Mouse (Mus musculus): ENCODE results near the gene Fam81a. TPM values are rescaled to one million over a fixed set of nuclear protein-coding genes. Genes with fewer than 3 reads are reported as not detected.

Fam81a gene
- polyA plus RNA-seq, 1 experiment: 0.43 TPM

GRCm38 (mm10) chr9:70097542-70097941 lies 44.8 kb downstream of the Fam81a start:
- Histone ChIP-seq H3K36me3 (ENCODE audit: control insufficient read depth, insufficient read depth, low read length) (no peaks in the 10 kb centered on the region), H3K27me3 (ENCODE audit: control insufficient read depth, insufficient read depth, low read length) (no peaks in the 10 kb centered on the region), H3K4me3 (ENCODE audit: control insufficient read depth, insufficient read depth, low read length) (no peak overlapping the region), H3K4me1 (replicated peaks; ENCODE audit: control insufficient read depth, insufficient read depth, low read length) (peaks cover 13% of the 10 kb centered on the region), H3K27ac (ENCODE audit: control insufficient read depth, insufficient read depth, low read length) (no peak overlapping the region)
- TF ChIP-seq POLR2A (IDR thresholded peaks at IDR 0.05; ENCODE audit: control insufficient read depth, extremely low read depth, insufficient read depth, low read length, poor library complexity): no peak
- TF ChIP-seq CTCF (IDR thresholded peaks at IDR 0.05; ENCODE audit: borderline replicate concordance, control insufficient read depth, extremely low read depth, insufficient read depth, low read length, poor library complexity): no peak
- no peak for DNase-seq
- 91% methylated on average over 2 of the region's 2 CpGs for WGBS

DNA sequence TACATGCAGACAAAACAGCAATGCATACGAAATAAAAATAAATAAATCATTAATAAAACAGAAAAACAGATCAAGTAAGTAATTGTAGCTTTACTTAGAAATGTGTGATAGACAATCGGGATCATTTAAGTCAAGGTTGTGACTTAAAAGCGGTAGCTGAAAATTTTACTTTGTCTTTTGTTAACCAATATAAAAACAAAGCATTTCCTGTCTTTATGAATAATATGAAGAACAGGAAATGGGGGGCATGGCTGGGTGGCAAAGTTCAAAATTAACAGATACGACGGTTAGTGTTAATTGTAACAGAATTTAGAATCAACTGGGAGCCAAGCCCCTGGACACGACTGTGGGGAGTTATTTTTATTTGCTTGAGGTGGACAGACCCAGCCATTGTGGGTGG lies 47.3 kb downstream of the Fam81a start:
- 20% methylated on average over 6 of the region's 6 CpGs for WGBS

DNA sequence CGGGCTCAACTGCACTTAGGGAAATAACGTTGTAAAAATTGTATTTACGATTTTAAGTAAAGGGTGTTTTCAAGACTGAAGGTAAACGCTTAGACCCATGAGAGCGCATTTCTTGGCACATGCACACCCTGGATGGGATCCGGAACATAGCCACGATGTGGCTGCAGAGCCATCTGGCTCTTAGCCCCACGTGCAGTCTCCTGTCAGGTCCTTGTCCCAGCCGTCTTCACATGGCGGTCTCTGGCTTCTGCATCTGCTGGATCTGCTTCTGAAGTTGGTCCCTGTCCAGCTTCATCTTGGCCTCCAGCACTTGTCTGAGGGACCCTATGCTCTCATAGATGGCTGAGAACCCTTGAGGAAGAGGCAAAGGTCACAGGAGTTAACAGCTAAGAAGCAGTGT lies 51.8 kb downstream of the Fam81a start:
- H3K4me3 ChIP-seq (ENCODE audit: control insufficient read depth, insufficient read depth, low read length): no peak overlapping the region
- no peaks in the 10 kb centered on the region for H3K36me3 ChIP-seq (ENCODE audit: control insufficient read depth, insufficient read depth, low read length)
- H3K27me3 ChIP-seq (ENCODE audit: control insufficient read depth, insufficient read depth, low read length): no peaks in the 10 kb centered on the region
- no peak for DNase-seq
- H3K4me1 ChIP-seq (replicated peaks; ENCODE audit: control insufficient read depth, insufficient read depth, low read length): peaks cover 13% of the 10 kb centered on the region
- TF ChIP-seq POLR2A (IDR thresholded peaks at IDR 0.05; ENCODE audit: control insufficient read depth, extremely low read depth, insufficient read depth, low read length, poor library complexity): no peak
- no peak overlapping the region for H3K27ac ChIP-seq (ENCODE audit: control insufficient read depth, insufficient read depth, low read length)
- whole genome bisulfite sequencing: 93% methylated on average over 10 of the region's 10 CpGs

More for the DNA sequence above, 47.3 kb downstream of the Fam81a start:
- no peak for TF ChIP-seq CTCF (IDR thresholded peaks at IDR 0.05; ENCODE audit: borderline replicate concordance, control insufficient read depth, extremely low read depth, insufficient read depth, low read length, poor library complexity)
- H3K27ac ChIP-seq (ENCODE audit: control insufficient read depth, insufficient read depth, low read length): no peak overlapping the region
- H3K36me3 ChIP-seq (ENCODE audit: control insufficient read depth, insufficient read depth, low read length): no peaks in the 10 kb centered on the region
- no peaks in the 10 kb centered on the region for H3K27me3 ChIP-seq (ENCODE audit: control insufficient read depth, insufficient read depth, low read length)
- H3K4me3 ChIP-seq (ENCODE audit: control insufficient read depth, insufficient read depth, low read length): no peak overlapping the region
- H3K4me1 ChIP-seq (replicated peaks; ENCODE audit: control insufficient read depth, insufficient read depth, low read length): peaks cover 13% of the 10 kb centered on the region
- no peak for DNase-seq

DNA sequence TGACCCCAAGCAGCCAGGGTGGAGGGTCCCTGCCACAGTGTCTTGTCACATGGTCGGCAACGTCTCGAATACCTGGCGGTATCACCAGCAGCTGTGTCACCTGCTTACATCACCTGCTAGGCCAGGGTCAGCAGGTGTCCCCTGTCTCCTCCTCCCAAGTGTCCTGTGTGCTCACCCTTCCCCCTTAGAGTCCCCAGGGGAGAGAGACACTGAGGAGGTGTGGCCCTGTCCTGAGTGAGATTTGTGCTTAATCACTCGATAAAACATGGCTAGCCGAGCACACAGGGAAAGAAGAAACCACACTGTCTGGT lies 53.6 kb downstream of the Fam81a start:
- Histone ChIP-seq H3K27ac (ENCODE audit: control insufficient read depth, insufficient read depth, low read length) (no peak overlapping the region), H3K36me3 (ENCODE audit: control insufficient read depth, insufficient read depth, low read length) (no peaks in the 10 kb centered on the region), H3K4me3 (ENCODE audit: control insufficient read depth, insufficient read depth, low read length) (no peak overlapping the region), H3K4me1 (replicated peaks; ENCODE audit: control insufficient read depth, insufficient read depth, low read length) (no peaks in the 10 kb centered on the region), H3K27me3 (ENCODE audit: control insufficient read depth, insufficient read depth, low read length) (no peaks in the 10 kb centered on the region)
- no peak for DNase-seq
- 67% methylated on average over 6 of the region's 6 CpGs for WGBS
- TF ChIP-seq CTCF (IDR thresholded peaks at IDR 0.05; ENCODE audit: borderline replicate concordance, control insufficient read depth, extremely low read depth, insufficient read depth, low read length, poor library complexity) (no peak), POLR2A (IDR thresholded peaks at IDR 0.05; ENCODE audit: control insufficient read depth, extremely low read depth, insufficient read depth, low read length, poor library complexity) (no peak)

DNA sequence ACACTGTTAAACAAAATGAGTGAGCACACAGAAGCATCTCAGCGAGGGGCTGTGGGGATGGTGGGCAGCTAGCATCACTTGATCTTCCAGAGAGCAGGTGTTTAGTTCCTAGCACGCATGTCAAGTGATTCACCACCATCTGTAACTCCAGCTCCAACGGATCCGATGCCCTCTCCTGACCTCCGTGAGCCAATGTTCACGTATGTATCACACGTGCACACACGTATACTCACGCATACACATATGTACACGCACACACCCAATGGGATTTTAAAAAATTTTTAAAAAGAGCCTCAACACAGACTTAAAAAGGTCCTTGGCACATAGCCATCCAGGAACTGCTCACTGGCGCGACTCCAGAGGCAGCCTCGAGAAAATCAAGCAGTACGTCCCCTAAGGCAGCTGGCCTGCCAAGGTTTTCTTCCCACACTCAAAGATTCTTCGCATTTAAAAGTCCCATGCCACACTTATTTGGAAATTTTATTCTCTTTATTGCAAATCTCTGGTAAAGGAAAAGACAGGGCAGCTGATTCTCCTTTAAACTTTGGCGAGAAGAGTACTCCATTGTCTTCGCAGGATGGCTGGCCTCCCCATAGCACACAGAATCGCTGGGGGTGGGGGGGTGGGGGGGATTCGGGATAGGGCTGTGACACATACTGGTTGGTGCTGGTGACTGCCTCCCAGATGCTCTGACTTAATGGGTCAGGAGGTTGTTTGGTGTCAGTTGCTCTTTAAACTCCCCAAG lies 54.1 kb downstream of the Fam81a start:
- H3K36me3 ChIP-seq (ENCODE audit: control insufficient read depth, insufficient read depth, low read length): no peaks in the 10 kb centered on the region
- H3K4me3 ChIP-seq (ENCODE audit: control insufficient read depth, insufficient read depth, low read length): no peak overlapping the region
- 66% methylated on average over 19 of the region's 19 CpGs for WGBS
- no peak for DNase-seq
- H3K27me3 ChIP-seq (ENCODE audit: control insufficient read depth, insufficient read depth, low read length): no peaks in the 10 kb centered on the region
- 0 out of 2 replicates have a peak, but pooled peaks cover under 1% of the 10 kb centered on the region for H3K4me1 ChIP-seq (replicated peaks; ENCODE audit: control insufficient read depth, insufficient read depth, low read length)
- TF ChIP-seq CTCF (IDR thresholded peaks at IDR 0.05; ENCODE audit: borderline replicate concordance, control insufficient read depth, extremely low read depth, insufficient read depth, low read length, poor library complexity) (no peak), POLR2A (IDR thresholded peaks at IDR 0.05; ENCODE audit: control insufficient read depth, extremely low read depth, insufficient read depth, low read length, poor library complexity) (no peak)
- H3K27ac ChIP-seq (ENCODE audit: control insufficient read depth, insufficient read depth, low read length): no peak overlapping the region

DNA sequence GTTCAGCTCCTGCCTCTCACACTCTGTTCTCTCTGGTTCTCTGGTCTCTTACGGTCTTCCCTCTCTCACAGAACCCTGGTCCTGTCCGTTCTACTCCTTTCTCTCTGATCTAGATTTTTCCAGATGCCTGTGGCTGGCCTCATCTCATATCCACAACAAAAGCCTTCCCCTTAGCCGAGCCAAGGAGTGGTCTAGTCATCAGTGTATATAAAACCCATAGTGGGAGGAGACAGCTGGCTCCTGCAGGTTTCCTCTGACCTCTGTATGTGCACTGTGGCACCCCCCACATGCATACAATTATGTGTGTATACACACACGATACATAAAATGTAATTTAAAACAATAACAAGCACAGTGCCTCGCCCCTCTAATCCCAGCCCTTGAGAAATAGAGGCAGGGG lies 55.0 kb downstream of the Fam81a start:
- Histone ChIP-seq H3K27me3 (ENCODE audit: control insufficient read depth, insufficient read depth, low read length) (no peaks in the 10 kb centered on the region), H3K4me3 (ENCODE audit: control insufficient read depth, insufficient read depth, low read length) (no peak overlapping the region), H3K27ac (ENCODE audit: control insufficient read depth, insufficient read depth, low read length) (no peak overlapping the region), H3K4me1 (replicated peaks; ENCODE audit: control insufficient read depth, insufficient read depth, low read length) (peaks cover 3% of the 10 kb centered on the region), H3K36me3 (ENCODE audit: control insufficient read depth, insufficient read depth, low read length) (no peaks in the 10 kb centered on the region)
- 86% methylated on average over 5 of the region's 5 CpGs for WGBS
- TF ChIP-seq POLR2A (IDR thresholded peaks at IDR 0.05; ENCODE audit: control insufficient read depth, extremely low read depth, insufficient read depth, low read length, poor library complexity) (no peak), CTCF (IDR thresholded peaks at IDR 0.05; ENCODE audit: borderline replicate concordance, control insufficient read depth, extremely low read depth, insufficient read depth, low read length, poor library complexity) (no peak)
- DNase-seq: no peak

- Histone ChIP-seq H3K27me3 (ENCODE audit: control insufficient read depth, insufficient read depth, low read length) (no peaks in the 10 kb centered on the region), H3K4me1 (replicated peaks; ENCODE audit: control insufficient read depth, insufficient read depth, low read length) (peaks cover 9% of the 10 kb centered on the region), H3K27ac (ENCODE audit: control insufficient read depth, insufficient read depth, low read length) (no peak overlapping the region), H3K36me3 (ENCODE audit: control insufficient read depth, insufficient read depth, low read length) (no peaks in the 10 kb centered on the region), H3K4me3 (ENCODE audit: control insufficient read depth, insufficient read depth, low read length) (no peak overlapping the region)
- whole genome bisulfite sequencing: 63% methylated on average over 6 of the region's 6 CpGs
- no peak for DNase-seq
- no peak for TF ChIP-seq POLR2A (IDR thresholded peaks at IDR 0.05; ENCODE audit: control insufficient read depth, extremely low read depth, insufficient read depth, low read length, poor library complexity)
- TF ChIP-seq CTCF (IDR thresholded peaks at IDR 0.05; ENCODE audit: borderline replicate concordance, control insufficient read depth, extremely low read depth, insufficient read depth, low read length, poor library complexity): no peak
Observed at GRCm38 (mm10) chr9:70086091-70086490, 56.3 kb downstream of the Fam81a start.
